26 mouse cellular contexts compared by ENCODE assay signal in genomic region chr4:55276300-55276952, GRCm38 (mm10).
DNase-seq lines count a peak whose midpoint lies in the region; ATAC-seq and TF ChIP-seq lines count a peak whose summit lies in the region.
"Had no signal": no experiment of that assay in that cellular context is flagged by ENCODE, and none has a peak within 500 bp of the region (broad histone marks: within the 10 kb centered on the region; RNA-seq: fewer than 3 reads in every experiment).

No protein-coding gene starts in this region.

- ATAC-seq in forebrain, embryonic 13.5 days: peak; percentile 33; the same call in 1 of the 2 replicates
- no peak; the same call in 1 of the 2 replicates for ATAC-seq in forebrain, embryonic 11.5 days (replicated peaks; ENCODE audit: low FRiP score)
- peak; percentile 29; the same call in 1 of the 2 replicates for ATAC-seq in kidney, embryonic 15.5 days (replicated peaks; ENCODE audit: low FRiP score)
- peak; percentile 8; the same call in 1 of the 2 replicates for ATAC-seq in forebrain, postnatal 0 days
- ATAC-seq: liver, embryonic 12.5 days had no signal

- TF ChIP-seq CTCF in forebrain, postnatal 0 days (IDR thresholded peaks at IDR 0.05; ENCODE audit: low read depth): no peak

- H3K4me2 ChIP-seq in forebrain, embryonic 13.5 days: no peak overlapping the region
- no peak overlapping the region for H3K4me2 ChIP-seq in forebrain, embryonic 11.5 days (ENCODE audit: low read depth, low read length, severe bottlenecking)
- H3K4me2 ChIP-seq in kidney, embryonic 15.5 days: no peak overlapping the region
- no peak overlapping the region for H3K4me2 ChIP-seq in forebrain, postnatal 0 days (ENCODE audit: low read depth)
- H3K4me2 ChIP-seq: embryonic facial prominence, embryonic 12.5 days; heart, embryonic 12.5 days; limb, embryonic 13.5 days; liver, embryonic 12.5 days; lung, embryonic 14.5 days; neural tube, embryonic 13.5 days had no signal

- H3K9ac ChIP-seq in forebrain, embryonic 13.5 days: no peak overlapping the region
- H3K9ac ChIP-seq in forebrain, embryonic 11.5 days (ENCODE audit: low read length): no peak overlapping the region
- H3K9ac ChIP-seq in kidney, embryonic 15.5 days: no peak overlapping the region
- H3K9ac ChIP-seq in forebrain, postnatal 0 days: no peak overlapping the region
- H3K9ac ChIP-seq: embryonic facial prominence, embryonic 12.5 days; heart, embryonic 12.5 days; limb, embryonic 13.5 days; liver, embryonic 12.5 days; lung, embryonic 14.5 days; neural tube, embryonic 13.5 days had no signal

- no peak for DNase-seq in forebrain, embryonic 11.5 days (ENCODE audit: low spot score)
- DNase-seq in kidney, postnatal 10 days: no peak
- peak; percentile 45 for DNase-seq in Muller cell, postnatal 12 days (ENCODE audit: inconsistent ontology term)
- no peak for DNase-seq in forebrain, postnatal 0 days
- no peak for DNase-seq in frontal cortex, postnatal 25 days (ENCODE audit: low spot score in 2 of 2)
- DNase-seq in gastrocnemius, postnatal 10 days: no peak
- DNase-seq: cerebellum, adult 11-12 months; cerebellum, postnatal 10 days; gastrocnemius, postnatal 25 days; heart, adult 18-20 months; heart, postnatal 10 days; layer of hippocampus, adult 9-11 months; lung, embryonic 14.5 days; lung, postnatal 36 days; midbrain, embryonic 14.5 days; right cerebral cortex, postnatal 14 days; spleen, adult 18-20 months had no signal

- H3K27ac ChIP-seq in forebrain, embryonic 13.5 days: no peak overlapping the region
- H3K27ac ChIP-seq in forebrain, embryonic 11.5 days (ENCODE audit: low read depth, low read length): no peak overlapping the region
- no peak overlapping the region for H3K27ac ChIP-seq in kidney, embryonic 15.5 days
- H3K27ac ChIP-seq in forebrain, postnatal 0 days (ENCODE audit: low read depth, low read length): no peak overlapping the region
- H3K27ac ChIP-seq: embryonic facial prominence, embryonic 12.5 days; limb, embryonic 13.5 days; liver, embryonic 12.5 days; neural tube, embryonic 13.5 days had no signal

- peaks cover 6% of the 10 kb centered on the region; the same call in 1 of the 2 replicates for H3K4me1 ChIP-seq in forebrain, embryonic 13.5 days
- H3K4me1 ChIP-seq in forebrain, embryonic 11.5 days (replicated peaks; ENCODE audit: control insufficient read depth, insufficient read depth, low read length): 0 out of 2 replicates have a peak, but pooled peaks cover 3% of the 10 kb centered on the region
- no peaks in the 10 kb centered on the region for H3K4me1 ChIP-seq in kidney, embryonic 15.5 days
- H3K4me1 ChIP-seq in forebrain, postnatal 0 days (ENCODE audit: insufficient read depth): no peaks in the 10 kb centered on the region
- H3K4me1 ChIP-seq: embryonic facial prominence, embryonic 12.5 days; limb, embryonic 13.5 days; liver, embryonic 12.5 days had no signal

- H3K36me3 ChIP-seq in forebrain, embryonic 13.5 days (ENCODE audit: poor library complexity, severe bottlenecking): no peaks in the 10 kb centered on the region
- no peaks in the 10 kb centered on the region for H3K36me3 ChIP-seq in forebrain, embryonic 11.5 days (ENCODE audit: control insufficient read depth, insufficient read depth, low read length)
- H3K36me3 ChIP-seq in kidney, embryonic 15.5 days: no peaks in the 10 kb centered on the region
- no peaks in the 10 kb centered on the region for H3K36me3 ChIP-seq in forebrain, postnatal 0 days (ENCODE audit: insufficient read depth)
- H3K36me3 ChIP-seq: embryonic facial prominence, embryonic 12.5 days; heart, embryonic 12.5 days; limb, embryonic 13.5 days; liver, embryonic 12.5 days; neural tube, embryonic 13.5 days had no signal

- no peak overlapping the region for H3K4me3 ChIP-seq in forebrain, embryonic 13.5 days
- H3K4me3 ChIP-seq in forebrain, embryonic 11.5 days (ENCODE audit: low read depth, low read length): no peak overlapping the region
- no peak overlapping the region for H3K4me3 ChIP-seq in kidney, embryonic 15.5 days (replicated peaks)
- H3K4me3 ChIP-seq in forebrain, postnatal 0 days (ENCODE audit: low read depth, low read length): no peak overlapping the region
- H3K4me3 ChIP-seq: embryonic facial prominence, embryonic 12.5 days; erythroblast, embryonic 14.5 days; heart, embryonic 12.5 days; limb, embryonic 13.5 days; liver, embryonic 12.5 days; megakaryocyte, embryonic 14.5 days; neural tube, embryonic 13.5 days had no signal

- H3K9me3 ChIP-seq in forebrain, embryonic 13.5 days (replicated peaks): no peaks in the 10 kb centered on the region
- H3K9me3 ChIP-seq in forebrain, embryonic 11.5 days (ENCODE audit: control insufficient read depth, low read length): no peaks in the 10 kb centered on the region; the same call in 1 of the 2 replicates
- no peaks in the 10 kb centered on the region for H3K9me3 ChIP-seq in kidney, embryonic 15.5 days (replicated peaks)
- no peaks in the 10 kb centered on the region for H3K9me3 ChIP-seq in forebrain, postnatal 0 days (ENCODE audit: low read length)
- H3K9me3 ChIP-seq: embryonic facial prominence, embryonic 12.5 days; heart, embryonic 12.5 days; limb, embryonic 13.5 days; liver, embryonic 12.5 days; neural tube, embryonic 13.5 days had no signal

- WGBS in forebrain, embryonic 13.5 days: 4% methylated on average over 5 of the region's 5 CpGs
- WGBS in forebrain, embryonic 11.5 days: 9% methylated on average over 5 of the region's 5 CpGs
- WGBS in kidney, embryonic 15.5 days: 15% methylated on average over 5 of the region's 5 CpGs
- 9% methylated on average over 5 of the region's 5 CpGs for WGBS in forebrain, postnatal 0 days

- H3K27me3 ChIP-seq in forebrain, embryonic 13.5 days: peaks cover 52% of the 10 kb centered on the region
- H3K27me3 ChIP-seq in forebrain, embryonic 11.5 days (ENCODE audit: control insufficient read depth, insufficient read depth, low read length): no peaks in the 10 kb centered on the region; the same call in 1 of the 2 replicates
- no peaks in the 10 kb centered on the region for H3K27me3 ChIP-seq in kidney, embryonic 15.5 days
- H3K27me3 ChIP-seq in forebrain, postnatal 0 days (ENCODE audit: insufficient read depth, low read length): no peaks in the 10 kb centered on the region
- H3K27me3 ChIP-seq: embryonic facial prominence, embryonic 12.5 days; heart, embryonic 12.5 days; limb, embryonic 13.5 days; liver, embryonic 12.5 days; megakaryocyte, embryonic 14.5 days had no signal
